8 mouse cellular contexts compared by ENCODE assay signal in the genomic region with DNA sequence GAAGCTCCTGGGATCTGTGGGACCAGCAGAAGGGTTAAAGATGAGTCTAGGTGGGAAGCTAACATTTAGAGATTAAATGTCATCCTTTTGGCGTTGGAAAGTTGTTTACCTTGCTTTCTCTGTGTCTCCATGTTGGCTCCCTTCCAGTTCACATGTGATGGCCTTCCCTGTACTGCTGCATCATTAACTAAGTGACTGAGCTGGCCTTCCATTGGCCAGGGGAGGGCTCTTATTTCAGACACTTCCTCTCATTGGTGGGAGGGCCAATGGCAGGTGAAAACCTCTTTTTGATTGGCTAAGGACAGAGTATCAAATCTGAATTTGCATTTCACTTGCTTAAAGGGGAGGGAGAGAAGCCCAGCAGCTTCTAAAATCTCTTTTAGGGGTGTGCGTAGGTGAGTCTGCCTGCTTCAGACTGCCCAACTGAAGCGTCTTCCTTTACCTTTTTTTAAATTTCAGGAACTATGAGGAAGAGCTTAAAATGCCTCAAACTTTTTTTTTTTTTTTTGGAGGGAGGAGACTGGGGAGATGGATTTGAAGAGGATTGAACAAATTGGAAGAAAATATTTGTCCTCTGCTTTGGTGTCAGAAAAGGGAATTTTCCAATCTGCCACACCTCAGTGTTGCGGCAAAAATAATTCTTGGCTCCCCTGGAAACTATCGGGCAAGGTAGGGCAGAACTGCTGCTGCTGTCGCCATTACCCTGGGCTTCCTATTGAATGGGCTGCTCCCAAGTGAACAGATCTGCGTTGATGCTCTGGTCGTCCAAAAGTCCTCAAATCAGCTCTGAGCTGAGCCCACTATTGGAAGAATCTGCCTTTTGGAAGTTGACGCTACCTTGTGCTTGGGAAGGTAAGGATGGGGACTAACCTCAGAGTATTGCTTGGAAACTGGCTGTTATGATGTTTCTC.
DNase-seq lines count a peak whose midpoint lies in the region; ATAC-seq and TF ChIP-seq lines count a peak whose summit lies in the region.

No protein-coding gene starts in this region.

- no peaks in the 10 kb centered on the region for H3K27me3 ChIP-seq in limb, embryonic 11.5 days (ENCODE audit: control insufficient read depth, insufficient read depth, low read length)
- H3K27me3 ChIP-seq in limb, embryonic 10.5 days (ENCODE audit: low read depth, poor library complexity, severe bottlenecking), result no peaks in the 10 kb centered on the region
- H3K27me3 ChIP-seq in liver, embryonic 14.5 days (ENCODE audit: control insufficient read depth, insufficient read depth, low read length), result no peaks in the 10 kb centered on the region

- no peaks in the 10 kb centered on the region for H3K9me3 ChIP-seq in limb, embryonic 11.5 days (ENCODE audit: control insufficient read depth, low read length)
- H3K9me3 ChIP-seq in limb, embryonic 10.5 days (replicated peaks), result no peaks in the 10 kb centered on the region
- H3K9me3 ChIP-seq in liver, embryonic 14.5 days (ENCODE audit: control insufficient read depth, low read length), result no peaks in the 10 kb centered on the region

- intact Hi-C loops in gastrocnemius, postnatal 36 days (cut with DNase I), result no loop called here

- no peak overlapping the region for H3K9ac ChIP-seq in limb, embryonic 11.5 days (ENCODE audit: low read length)
- no peak overlapping the region for H3K9ac ChIP-seq in liver, embryonic 14.5 days (replicated peaks)

- no peak for TF ChIP-seq CTCF in liver, embryonic 14.5 days (IDR thresholded peaks at IDR 0.05; ENCODE audit: low read depth)

- DNase-seq in limb, embryonic 11.5 days (ENCODE audit: low spot score), result no peak
- DNase-seq in limb, embryonic 10.5 days (ENCODE audit: low spot score), result no peak
- peak; percentile 34 to 56 for DNase-seq in gastrocnemius, postnatal 36 days
- DNase-seq in kidney, postnatal 25 days, result peak; percentile 88 to 93
- no peak for DNase-seq in liver, embryonic 14.5 days (ENCODE audit: low read depth in 3 of 3, low spot score in 3 of 3)
- peak; percentile 40 for DNase-seq in ovary, postnatal 36 days (ENCODE audit: low spot score)

- ATAC-seq in limb, embryonic 11.5 days (ENCODE audit: insufficient number of reproducible peaks, low FRiP score, low TSS enrichment, low read depth), result 0 out of 2 replicates have a peak, but pooled peaks have one; percentile 41
- ATAC-seq in cerebellum, adult (ENCODE audit: insufficient number of reproducible peaks, low FRiP score, low TSS enrichment), result peak; percentile 91
- ATAC-seq in liver, embryonic 14.5 days (ENCODE audit: insufficient read depth), result peak; percentile 53; the same call in 1 of the 2 replicates
- ATAC-seq in CD4-positive, CD25-positive, alpha-beta regulatory T cell, adult 4 months, result no peak

- no peak overlapping the region for H3K4me2 ChIP-seq in limb, embryonic 11.5 days (ENCODE audit: low read depth, severe bottlenecking)
- no peak overlapping the region for H3K4me2 ChIP-seq in liver, embryonic 14.5 days (ENCODE audit: low read depth)

- no peaks in the 10 kb centered on the region for H3K36me3 ChIP-seq in limb, embryonic 11.5 days (ENCODE audit: control insufficient read depth, insufficient read depth, low read length)
- no peaks in the 10 kb centered on the region for H3K36me3 ChIP-seq in limb, embryonic 10.5 days
- H3K36me3 ChIP-seq in liver, embryonic 14.5 days (replicated peaks; ENCODE audit: control insufficient read depth, insufficient read depth, low read depth), result no peaks in the 10 kb centered on the region

- no peak overlapping the region for H3K4me3 ChIP-seq in limb, embryonic 11.5 days (ENCODE audit: low read depth, low read length)
- H3K4me3 ChIP-seq in limb, embryonic 10.5 days, result no peak overlapping the region
- H3K4me3 ChIP-seq in liver, embryonic 14.5 days (ENCODE audit: insufficient read depth in 1 of 2, low read depth in 2 of 2, low read length in 2 of 2), result no peak overlapping the region

- no peak for TF ChIP-seq EP300 in liver, embryonic 14.5 days (IDR thresholded peaks at IDR 0.05; ENCODE audit: low read depth)

- no peaks in the 10 kb centered on the region for H3K4me1 ChIP-seq in limb, embryonic 11.5 days (ENCODE audit: control insufficient read depth, insufficient read depth, low read length)
- no peaks in the 10 kb centered on the region; the same call in 1 of the 2 replicates for H3K4me1 ChIP-seq in limb, embryonic 10.5 days
- no peaks in the 10 kb centered on the region for H3K4me1 ChIP-seq in liver, embryonic 14.5 days (replicated peaks; ENCODE audit: control insufficient read depth in 2 of 2, insufficient read depth in 2 of 2, low read length in 1 of 2)

- no peak overlapping the region for H3K27ac ChIP-seq in limb, embryonic 11.5 days (replicated peaks; ENCODE audit: low read depth, low read length)
- no peak overlapping the region for H3K27ac ChIP-seq in limb, embryonic 10.5 days
- no peak overlapping the region for H3K27ac ChIP-seq in liver, embryonic 14.5 days

- WGBS in limb, embryonic 11.5 days, result 84% methylated on average over 9 of the region's 9 CpGs
- 89% methylated on average over 9 of the region's 9 CpGs for WGBS in limb, embryonic 10.5 days
- 78% methylated on average over 9 of the region's 9 CpGs for whole genome bisulfite sequencing in liver, embryonic 14.5 days (ENCODE audit: insufficient replicate concordance)

Comparison
In these comparisons a context has a peak if more than half of its experiments do, and no peak if none do; other contexts are left out.
1. DNase-seq: peak in gastrocnemius, postnatal 36 days (2 of 2), kidney, postnatal 25 days (2 of 2) and ovary, postnatal 36 days (single experiment); none in limb, embryonic 11.5 days (single experiment), limb, embryonic 10.5 days (single experiment) and liver, embryonic 14.5 days (0 of 3).